Mouse (Mus musculus) stomach, postnatal 0 days (tissue): Measurements from ENCODE around the gene Rarb. TPM values are rescaled to one million over a fixed set of nuclear protein-coding genes. Genes with fewer than 3 reads are reported as not detected.
A peak's percentile ranks its signal among the peaks of the same experiment; 100 is the strongest.

ENCODE experiments used
- ATAC-seq: fragments of 200-750 bp; cut with Nextera tagmentation; 2 replicates; pipeline ENCODE4 v1.8.0; 2017; ENCODE audit not compliant: low FRiP score, low TSS enrichment
- DNase-seq: peaks from one replicate; pipeline ENCODE4 v3.0.0-alpha.2; 2016; ENCODE audit warnings: low spot score
- H3K27ac ChIP-seq: fragments of 300-500 bp; sonication (generic); replicated peaks from 2 replicates; pipeline ENCODE4 v1.5.1; 2014; ENCODE audit warnings: mild to moderate bottlenecking, control low read depth
- H3K27me3 ChIP-seq: fragments of 300-500 bp; sonication (generic); 2 replicates; pipeline ENCODE4 v1.6.1; 2014; ENCODE audit warnings: low read length; ENCODE audit not compliant: control insufficient read depth, insufficient read depth
- H3K36me3 ChIP-seq: fragments of 300-500 bp; sonication (generic); 2 replicates; pipeline ENCODE4 v1.6.1; 2014; ENCODE audit warnings: low read length, mixed read lengths; ENCODE audit not compliant: control insufficient read depth, insufficient read depth
- H3K4me1 ChIP-seq: fragments of 300-500 bp; sonication (generic); replicated peaks from 2 replicates; pipeline ENCODE4 v1.6.1; 2014; ENCODE audit warnings: antibody characterized with exemption; ENCODE audit not compliant: control insufficient read depth, insufficient read depth
- H3K4me2 ChIP-seq: fragments of 300-500 bp; sonication (generic); replicated peaks from 2 replicates; pipeline ENCODE4 v1.6.1; 2014; ENCODE audit warnings: low read depth, mild to moderate bottlenecking, control low read depth, moderate library complexity
- H3K4me3 ChIP-seq: fragments of 300-500 bp; sonication (generic); 2 replicates; pipeline ENCODE4 v1.5.1; 2014; ENCODE audit warnings: low read depth, low read length, control low read depth
- H3K9ac ChIP-seq: fragments of 300-500 bp; sonication (generic); 2 replicates; pipeline ENCODE4 v1.6.1; 2014; ENCODE audit warnings: mild to moderate bottlenecking, low read length, control low read depth, mixed read lengths
- H3K9me3 ChIP-seq: fragments of 300-500 bp; sonication (generic); 2 replicates; pipeline ENCODE4 v1.6.1; 2016; ENCODE audit warnings: low read length; ENCODE audit not compliant: control insufficient read depth
- CTCF ChIP-seq: IDR thresholded peaks from 2 replicates; pipeline ENCODE4 v1.5.1; 2016; ENCODE audit warnings: antibody characterized with exemption, low read depth, mild to moderate bottlenecking, moderate library complexity
- EP300 ChIP-seq: optimal IDR thresholded peaks from 2 replicates; pipeline ENCODE3; 2016; ENCODE audit warnings: antibody characterized with exemption
- WGBS: fragments of 180-500 bp; shearing (Covaris S2); extraction: QIAGEN DNeasy Blood & Tissue Kit; methylation state at CpG from one replicate; pipeline ENCODE4 v1.1.7; 2014; 5-methylcytosine and 5-hydroxymethylcytosine counted together
- polyA plus RNA-seq: library from polyadenylated mRNA; unstranded; fragments of >200 nt; fragmentation: Nextera tagmentation; extraction: Ambion mirVana; gene quantifications from 2 replicates; pipeline ENCODE4 v1.2.1, GENCODE M21; 2015

Gene Rarb
- polyA plus RNA-seq, 1 experiment from 2014 or later: 4.0 TPM

- Histone ChIP-seq H3K36me3 (no peaks in the 10 kb centered on the region), H3K27me3 (no peaks in the 10 kb centered on the region), H3K9me3 (no peaks in the 10 kb centered on the region), H3K4me2 (no peak overlapping the region), H3K27ac (no peak overlapping the region), H3K4me1 (no peaks in the 10 kb centered on the region), H3K9ac (no peak overlapping the region), H3K4me3 (no peak overlapping the region)
- ATAC-seq (no peak), DNase-seq (no peak)
- no peak for TF ChIP-seq CTCF
- no peak for TF ChIP-seq EP300
Observed at GRCm38 (mm10) chr14:16578100-16578499, 240.9 kb downstream of the Rarb start.

GRCm38 (mm10) chr14:16577049-16577448 is 241.9 kb downstream of the Rarb start:
- Histone ChIP-seq H3K9ac (no peak overlapping the region), H3K9me3 (no peaks in the 10 kb centered on the region), H3K4me3 (no peak overlapping the region), H3K4me1 (no peaks in the 10 kb centered on the region), H3K4me2 (no peak overlapping the region), H3K36me3 (no peaks in the 10 kb centered on the region), H3K27ac (no peak overlapping the region), H3K27me3 (no peaks in the 10 kb centered on the region)
- 42% methylated on average over 1 of the region's 1 CpGs for WGBS
- ATAC-seq: no peak
- DNase-seq: no peak
- TF ChIP-seq CTCF: peak; percentile 50
- no peak for TF ChIP-seq EP300

GRCm38 (mm10) chr14:16574925-16575721 is 243.8 kb downstream of the Rarb start:
- DNase-seq (peak; percentile 78), ATAC-seq (peak; percentile 94)
- Histone ChIP-seq H3K9me3 (no peaks in the 10 kb centered on the region), H3K9ac (peak overlapping the region; percentile 58), H3K27ac (peak overlapping the region; percentile 78), H3K4me3 (peak overlapping the region; percentile 48), H3K27me3 (no peaks in the 10 kb centered on the region), H3K4me2 (peak overlapping the region; percentile 62), H3K4me1 (no peaks in the 10 kb centered on the region), H3K36me3 (no peaks in the 10 kb centered on the region)
- under 1% methylated on average over 52 of the region's 52 CpGs for WGBS
- peak; percentile 58 for TF ChIP-seq CTCF
- TF ChIP-seq EP300: no peak

GRCm38 (mm10) chr14:16573475-16574171 is 245.3 kb downstream of the Rarb start:
- ATAC-seq: no peak
- H3K4me3 ChIP-seq: peak overlapping the region; percentile 48
- DNase-seq: no peak
- H3K27me3 ChIP-seq: no peaks in the 10 kb centered on the region
- no peaks in the 10 kb centered on the region for H3K4me1 ChIP-seq
- peak overlapping the region; percentile 62 for H3K4me2 ChIP-seq
- 33% methylated on average over 6 of the region's 6 CpGs for WGBS
- no peak for TF ChIP-seq EP300
- TF ChIP-seq CTCF: no peak
- H3K27ac ChIP-seq: no peak overlapping the region
- H3K36me3 ChIP-seq: no peaks in the 10 kb centered on the region
- no peaks in the 10 kb centered on the region for H3K9me3 ChIP-seq
- H3K9ac ChIP-seq: 0 out of 2 replicates have a peak overlapping the region, but pooled peaks have one; percentile 19

GRCm38 (mm10) chr14:16572755-16573340 is 246.1 kb downstream of the Rarb start:
- TF ChIP-seq EP300 (no peak), CTCF (no peak)
- DNase-seq (no peak), ATAC-seq (no peak)
- Histone ChIP-seq H3K36me3 (no peaks in the 10 kb centered on the region), H3K27me3 (no peaks in the 10 kb centered on the region), H3K9ac (0 out of 2 replicates have a peak overlapping the region, but pooled peaks have one; percentile 28), H3K4me3 (peak overlapping the region; percentile 48), H3K27ac (no peak overlapping the region), H3K9me3 (no peaks in the 10 kb centered on the region), H3K4me1 (no peaks in the 10 kb centered on the region), H3K4me2 (peak overlapping the region; percentile 62)
- 21% methylated on average over 8 of the region's 8 CpGs for WGBS
